Mouse (Mus musculus): ENCODE measurements around the gene Slc38a3. TPM values are rescaled to one million over a fixed set of nuclear protein-coding genes. Genes with fewer than 3 reads are reported as not detected.

Gene Slc38a3
- total RNA-seq, 2 experiments from 2014 or later: 0.33 to 0.64 TPM

DNA sequence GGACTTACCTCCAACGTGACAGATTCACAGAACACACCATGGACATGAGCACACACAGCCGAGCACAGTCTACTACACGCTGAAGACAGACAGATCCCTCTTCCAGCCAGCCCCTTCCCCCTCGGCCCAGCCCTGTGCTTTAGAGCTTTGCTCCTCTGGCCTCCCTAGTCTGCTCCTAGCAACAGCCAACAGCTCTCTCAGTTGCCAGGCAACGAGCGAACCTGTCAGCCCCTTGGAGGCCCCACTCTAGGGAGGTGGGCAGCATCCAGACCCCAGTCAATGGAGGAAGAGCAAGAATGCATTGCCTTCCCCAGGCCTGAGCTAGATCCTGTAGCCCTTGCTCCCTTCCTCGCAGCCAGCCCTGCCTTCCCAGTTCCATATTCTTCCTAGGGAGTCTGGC, 32.3 kb downstream of the Slc38a3 start:
- no peak for DNase-seq (ENCODE audit: low spot score in 2 of 2)

DNA sequence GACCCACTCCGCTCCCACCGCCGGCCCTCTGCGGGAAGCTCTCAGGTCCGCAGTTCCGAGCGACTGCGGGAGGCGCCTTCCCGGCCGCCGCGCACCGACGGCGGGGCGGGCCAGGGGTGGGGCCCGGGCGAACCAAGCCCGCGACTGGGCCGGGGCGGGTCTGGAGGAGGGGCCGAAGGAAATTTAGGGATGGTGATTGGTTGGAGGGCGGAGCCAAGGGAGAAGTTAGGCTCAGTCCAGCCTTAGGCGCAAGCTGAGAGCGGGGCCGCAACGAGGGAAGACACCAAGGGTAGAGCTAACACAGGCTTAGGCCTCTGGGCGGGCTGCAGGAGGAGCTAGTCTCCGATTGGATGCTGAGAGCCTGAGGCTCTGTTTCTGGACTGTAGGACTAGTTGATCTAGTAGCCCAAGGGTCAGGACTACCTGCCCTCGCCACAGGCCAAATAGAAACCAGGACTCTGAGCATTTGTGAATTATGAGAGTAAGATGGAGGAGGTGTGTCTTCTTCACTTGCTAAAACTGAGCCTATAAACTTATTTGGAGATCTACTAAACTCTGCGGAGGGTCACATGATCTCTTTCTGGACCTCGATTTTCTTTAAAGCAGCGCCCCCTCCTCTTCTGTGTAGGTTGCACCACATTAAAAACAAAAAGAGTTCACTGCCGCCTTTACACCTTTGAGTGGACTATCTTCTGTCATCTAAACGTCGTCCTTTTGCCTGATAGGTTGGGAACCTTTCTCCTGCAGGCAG, 33.9 kb downstream of the Slc38a3 start, which contains the start of gene Gnai2:
TSS of gene Gnai2 (minus strand) at position 89 of the 750 bp plus-strand sequence.
- peak; percentile 95 to 96 for DNase-seq (ENCODE audit: low spot score in 2 of 2)

DNA sequence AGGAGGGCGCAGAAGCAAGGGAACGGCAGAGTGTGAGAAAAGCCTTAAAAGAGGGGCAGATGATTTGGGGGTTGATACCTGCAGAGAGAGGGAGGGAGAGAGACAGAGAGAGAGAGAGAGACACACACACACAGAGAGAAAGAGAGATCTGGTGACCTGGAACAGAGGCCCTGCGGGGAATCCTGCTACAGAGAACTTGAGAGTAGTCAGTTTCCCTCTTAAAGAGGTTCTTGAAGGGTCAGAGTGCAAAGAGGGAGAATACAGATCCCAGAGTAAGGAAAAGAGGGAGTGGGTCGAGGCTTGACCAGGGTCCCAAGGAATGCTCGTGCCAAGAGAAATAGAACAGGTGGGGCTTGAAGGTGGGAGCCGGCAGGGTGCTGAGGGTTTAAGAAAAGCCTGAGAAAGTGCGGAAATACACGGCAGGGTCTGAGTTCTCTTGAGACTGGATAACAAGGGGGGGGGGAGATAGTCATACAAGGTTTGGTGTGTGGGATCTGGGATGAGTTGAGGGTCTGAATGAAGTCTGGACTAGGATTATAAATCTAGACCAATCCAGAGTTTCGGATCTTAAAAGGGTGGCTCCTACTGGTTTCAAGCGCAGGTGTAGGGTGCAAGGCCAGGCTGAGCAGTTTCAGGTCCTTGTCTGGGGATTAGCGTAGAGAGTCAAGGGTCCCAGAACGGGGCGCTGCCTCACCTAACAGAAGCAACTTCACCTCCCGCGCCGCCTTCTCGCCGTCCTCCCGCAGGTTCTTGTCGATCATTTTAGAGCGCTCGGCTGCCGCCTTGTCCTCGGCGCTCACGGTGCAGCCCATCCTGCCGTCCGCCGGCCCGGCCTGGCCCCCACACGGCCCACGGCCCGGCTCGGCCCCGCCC, 34.7 kb downstream of the Slc38a3 start:
- DNase-seq (ENCODE audit: low spot score in 2 of 2): no peak

DNA sequence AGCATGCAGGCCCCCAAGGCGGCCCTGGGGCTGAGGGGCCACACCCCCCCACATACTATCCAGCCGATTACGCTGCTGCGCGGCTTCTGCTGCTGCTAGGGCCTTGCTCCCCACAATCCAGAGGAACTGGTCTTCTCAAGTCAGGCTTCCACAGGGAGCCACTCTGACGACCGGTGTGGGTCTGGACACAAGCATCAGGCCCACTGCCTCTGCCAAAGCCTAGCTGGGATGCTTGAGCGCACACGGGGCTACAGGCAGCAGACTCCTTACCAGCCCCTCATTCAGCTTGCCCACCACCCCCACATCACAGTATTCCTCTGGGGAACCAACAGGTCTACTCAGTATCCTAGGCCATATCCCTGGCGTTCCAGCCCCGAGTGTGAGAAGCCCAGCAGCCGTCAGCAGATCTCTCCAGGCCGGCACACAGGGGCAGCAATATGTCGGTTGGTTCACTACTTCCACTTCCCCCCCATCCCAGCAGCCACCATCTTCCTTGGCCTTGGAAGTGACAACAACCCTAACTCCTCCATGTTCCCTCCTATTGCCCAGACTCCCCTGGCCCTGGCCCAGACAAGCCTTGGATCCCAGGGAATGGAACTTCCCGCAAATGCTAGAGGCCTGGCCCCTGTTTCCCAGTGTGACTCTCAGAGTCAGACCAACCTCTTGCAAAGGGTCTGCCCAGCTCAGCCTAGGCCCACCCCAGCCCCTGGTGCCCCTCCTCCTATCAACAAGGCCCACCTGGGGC, 35.5 kb downstream of the Slc38a3 start:
- DNase-seq (ENCODE audit: low spot score in 2 of 2): no peak

DNA sequence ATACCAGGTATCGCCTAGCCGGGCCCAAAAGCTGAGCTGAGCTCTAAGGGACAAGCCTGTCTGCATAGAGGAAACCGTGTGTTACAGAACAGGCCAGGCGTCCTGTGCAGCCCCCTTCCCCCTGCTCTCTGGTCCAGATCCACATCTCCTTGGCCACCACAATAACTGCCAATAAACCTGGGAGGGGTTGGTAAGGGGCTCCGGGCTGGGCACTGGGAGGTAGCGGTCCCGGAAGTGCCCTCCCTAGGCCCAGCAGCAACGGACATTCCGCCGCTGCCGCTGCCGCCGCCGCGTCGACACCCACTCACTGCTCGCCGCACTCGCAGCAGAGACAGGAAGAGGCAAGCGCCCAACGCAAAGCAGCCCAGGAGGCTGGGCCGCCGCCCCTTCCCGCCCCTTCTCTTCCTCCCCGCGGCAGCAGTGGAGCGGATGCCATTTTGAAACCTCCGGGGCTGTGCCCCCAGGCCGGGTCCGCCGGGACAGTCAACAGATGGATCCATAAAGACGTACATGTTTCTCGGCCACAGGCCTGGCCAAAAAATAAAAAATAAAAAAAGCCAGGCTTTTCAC, 36.2 kb downstream of the Slc38a3 start:
- DNase-seq (ENCODE audit: low spot score in 2 of 2): peak; percentile 77 to 82

DNA sequence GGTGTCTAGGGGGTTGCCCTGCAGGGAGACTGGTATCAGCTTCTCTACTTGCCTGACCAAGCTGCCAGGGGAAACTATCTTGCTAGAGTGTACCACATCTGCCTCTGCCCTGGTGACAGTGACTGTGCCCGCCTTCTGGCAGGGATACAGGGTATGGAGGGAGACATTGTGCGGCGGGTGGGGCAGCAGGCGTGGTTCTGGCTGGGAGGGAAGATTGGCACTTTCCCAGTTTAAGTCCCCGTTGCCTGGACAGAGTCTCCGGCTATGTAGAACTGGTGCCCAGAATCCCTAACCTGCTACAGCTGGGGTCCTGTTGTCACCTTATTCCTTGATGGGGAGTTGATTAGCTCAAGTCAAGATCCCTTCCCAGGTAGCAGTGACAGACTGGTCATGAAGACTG, 36.9 kb downstream of the Slc38a3 start:
- no peak for DNase-seq (ENCODE audit: low spot score in 2 of 2)

DNA sequence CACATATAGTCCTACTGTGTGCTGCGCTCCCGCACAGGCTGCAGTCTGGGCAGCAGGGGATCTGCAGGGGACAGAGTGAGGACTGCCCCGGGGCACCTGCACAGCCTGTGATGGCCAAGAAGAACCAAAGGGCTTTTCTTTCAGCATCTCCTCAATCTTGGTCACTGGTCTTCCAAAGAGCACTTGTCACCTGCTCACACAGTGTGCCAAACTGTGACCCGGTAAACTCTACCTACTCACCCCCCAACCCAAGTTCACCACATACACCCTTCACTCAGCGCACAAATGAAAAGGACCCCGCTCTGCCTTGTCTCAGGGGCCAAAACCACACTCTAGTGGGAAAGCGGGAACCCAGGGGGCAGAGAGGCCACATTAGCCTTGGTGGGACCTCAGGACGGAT, 37.5 kb downstream of the Slc38a3 start:
- DNase-seq (ENCODE audit: low spot score in 2 of 2): no peak

DNA sequence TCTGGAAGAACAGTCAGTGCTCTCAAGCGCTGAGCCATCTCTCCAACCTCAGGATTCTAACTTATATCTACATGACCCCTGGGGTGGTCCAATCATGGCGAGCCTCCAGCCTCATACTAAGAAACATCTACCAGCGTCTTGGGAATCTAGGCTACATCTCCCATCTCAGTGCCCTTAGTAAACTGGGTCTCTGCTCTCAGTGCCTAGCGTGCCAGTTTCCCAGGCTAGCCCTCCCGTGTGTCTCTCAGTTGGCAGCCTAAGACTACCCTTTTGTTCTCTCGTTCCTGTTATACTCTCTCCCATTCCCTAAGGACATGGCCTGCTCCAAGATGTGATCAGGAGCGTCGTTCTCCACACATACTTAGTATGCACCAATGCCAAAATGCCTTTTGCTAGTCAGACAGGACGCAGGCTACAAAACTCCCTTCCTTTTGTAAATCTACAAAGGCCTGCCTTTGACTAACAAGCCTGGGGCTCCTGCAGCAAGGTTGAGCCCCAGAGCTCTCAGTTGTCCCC, 38.0 kb downstream of the Slc38a3 start:
- DNase-seq (ENCODE audit: low spot score in 2 of 2): no peak

DNA sequence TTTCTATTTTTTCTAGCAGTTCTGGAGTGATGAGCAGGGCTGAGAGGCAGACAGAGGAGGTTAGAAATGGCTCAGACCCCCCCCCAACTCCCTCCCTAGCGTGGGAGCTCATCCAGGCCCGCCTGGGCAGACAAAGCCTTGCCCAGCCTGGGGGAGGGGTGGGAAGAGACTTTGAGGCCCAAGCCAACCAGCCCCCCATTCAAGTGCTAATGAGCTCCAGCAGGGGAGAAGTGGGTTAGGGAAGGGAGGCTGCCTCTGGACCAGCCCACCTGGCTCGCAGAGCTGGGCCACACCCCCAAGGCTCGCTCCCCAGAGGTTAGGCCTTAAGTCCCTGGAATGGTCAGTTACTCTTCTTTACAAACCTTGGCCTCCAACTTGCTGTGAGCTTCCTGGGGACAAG, 38.8 kb downstream of the Slc38a3 start:
- DNase-seq (ENCODE audit: low spot score in 2 of 2): no peak

DNA sequence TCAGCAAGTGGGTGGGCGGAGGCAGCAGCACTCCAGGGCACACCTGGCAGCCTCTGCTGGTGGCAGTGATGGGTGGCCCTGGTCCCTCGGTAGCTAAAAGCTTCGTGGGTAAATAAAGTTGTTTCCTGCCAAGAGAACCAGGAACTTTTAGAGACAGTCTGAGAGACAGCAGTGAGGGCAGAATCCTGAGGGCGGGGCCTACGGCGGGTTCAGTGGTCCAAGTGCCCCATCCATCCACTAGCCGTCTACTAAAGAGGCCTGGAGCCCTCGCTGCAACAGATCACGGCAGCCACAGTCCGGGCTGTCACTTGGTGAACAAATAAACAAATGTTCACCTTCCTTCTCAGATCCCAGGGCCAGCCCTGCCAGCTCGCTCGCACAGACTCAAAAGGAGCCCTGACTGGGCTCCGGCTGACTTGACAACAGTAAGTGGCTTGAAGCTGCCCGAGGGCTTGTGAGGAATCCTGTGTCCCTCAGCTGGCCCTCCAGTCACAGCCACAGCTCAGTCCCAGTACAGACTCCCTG, 39.4 kb downstream of the Slc38a3 start:
- DNase-seq (ENCODE audit: low spot score in 2 of 2): no peak

DNA sequence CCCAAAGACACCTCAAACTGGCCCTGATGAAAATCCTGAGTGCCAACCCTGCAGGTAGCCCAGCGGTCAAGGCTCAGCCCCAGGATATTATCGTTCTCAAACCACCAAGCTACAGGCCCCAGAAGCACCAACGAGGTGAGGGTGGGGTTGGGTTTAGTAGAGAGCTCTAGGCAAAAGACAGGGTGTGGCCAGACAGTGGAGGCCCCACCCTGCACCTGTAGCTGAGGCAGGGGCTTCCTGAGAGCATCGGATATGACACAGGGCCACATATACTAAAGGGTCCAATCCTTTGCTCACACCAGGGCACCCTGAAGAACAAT, 40.0 kb downstream of the Slc38a3 start:
- no peak for DNase-seq (ENCODE audit: low spot score in 2 of 2)

DNA sequence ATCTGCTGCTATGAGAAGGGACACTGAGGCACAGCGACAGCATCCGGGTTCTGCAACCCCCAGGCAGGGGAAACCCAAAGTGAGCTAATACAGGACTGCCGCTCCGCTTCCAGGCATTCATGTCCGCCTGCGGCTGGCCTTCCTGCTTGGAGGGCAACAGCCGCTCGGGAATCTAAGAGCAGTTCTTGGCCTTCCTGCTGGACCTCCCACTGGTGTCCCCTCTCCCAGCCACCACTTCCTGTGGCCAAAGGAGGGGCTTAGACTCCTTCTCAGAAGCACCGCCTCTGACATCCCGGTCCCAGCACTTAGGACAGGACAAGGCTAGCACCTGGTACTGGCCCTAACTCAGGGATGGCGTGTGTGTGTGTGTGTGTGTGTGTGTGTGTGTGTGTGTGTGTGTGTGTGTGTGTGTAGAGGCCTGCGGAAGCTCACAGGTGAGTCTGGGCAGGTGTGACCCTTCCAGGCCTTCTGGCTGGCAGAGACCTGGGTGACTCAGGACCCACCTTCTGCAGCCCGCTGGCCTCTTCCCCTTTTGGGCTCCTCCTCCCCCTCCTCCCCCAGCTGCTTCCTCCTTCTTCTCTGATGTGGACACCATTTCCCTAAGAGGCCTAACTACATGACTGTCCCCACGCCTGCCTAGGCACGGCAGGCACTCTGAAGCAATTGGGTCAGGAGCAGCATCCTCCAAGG, 40.5 kb downstream of the Slc38a3 start:
- DNase-seq (ENCODE audit: low spot score in 2 of 2): no peak

DNA sequence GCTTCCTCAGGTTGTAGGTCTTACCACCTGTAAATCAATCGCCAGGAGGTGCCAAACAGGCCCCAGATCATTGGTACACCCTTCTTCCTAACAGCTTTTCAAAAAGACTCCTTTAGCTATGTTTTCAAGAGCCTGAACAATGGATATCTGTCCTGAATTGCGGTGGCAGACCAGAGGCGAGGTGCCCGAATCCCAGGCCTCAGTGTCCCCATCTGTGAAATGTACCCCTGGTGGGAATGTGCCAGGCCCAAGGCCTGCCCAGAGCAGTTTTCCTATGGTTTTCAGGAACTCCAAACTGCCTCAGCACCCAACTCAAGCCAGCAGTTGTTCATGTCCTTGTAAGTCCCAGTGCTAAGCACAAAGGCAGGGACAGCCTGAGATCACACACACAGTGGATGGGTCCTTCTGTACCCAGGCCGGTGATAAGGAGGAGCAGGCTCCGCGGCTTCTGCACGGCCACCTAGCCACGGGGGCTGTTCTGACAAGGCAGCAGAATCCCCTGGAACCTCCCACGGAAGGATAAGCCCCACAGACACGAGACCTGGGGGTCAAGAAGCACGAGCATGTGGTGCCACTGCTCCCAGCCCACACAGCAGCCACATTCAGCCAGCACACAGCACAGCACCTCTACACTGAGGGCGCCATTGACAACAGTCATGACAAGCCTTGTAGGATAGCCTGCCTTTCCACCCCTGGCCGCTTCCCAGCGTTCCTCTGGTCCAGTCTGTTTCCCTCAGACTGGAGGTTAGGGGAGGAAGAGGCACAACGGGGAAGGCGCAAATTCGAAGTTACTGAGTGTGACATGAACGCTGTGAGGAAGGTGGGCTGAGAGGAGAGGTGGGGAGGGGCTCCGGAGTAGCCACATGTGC, 41.7 kb downstream of the Slc38a3 start:
- no peak for DNase-seq (ENCODE audit: low spot score in 2 of 2)

DNA sequence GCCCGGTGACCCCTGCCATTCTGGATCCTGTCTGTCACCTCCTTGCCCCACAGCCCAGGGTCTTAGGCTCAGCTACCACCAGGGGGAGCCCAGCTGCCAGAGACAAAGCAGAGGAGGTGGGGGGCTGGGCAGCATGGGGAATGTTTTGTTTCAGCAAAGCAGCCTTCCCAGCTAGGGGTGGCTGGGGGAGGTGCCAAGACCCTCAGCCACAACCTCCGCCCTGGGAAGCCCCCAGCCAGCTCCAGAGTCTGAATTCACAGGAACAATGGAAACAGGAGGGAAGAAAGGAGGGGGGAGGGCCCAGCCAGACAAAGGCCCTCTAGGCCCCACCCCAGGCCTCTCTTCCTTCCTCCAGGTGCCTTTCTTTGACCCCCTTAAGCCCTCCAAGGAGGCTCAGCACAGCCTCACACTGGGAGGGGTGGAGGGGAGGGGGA, 42.5 kb downstream of the Slc38a3 start:
- peak; percentile 63 to 77 for DNase-seq (ENCODE audit: low spot score in 2 of 2)

DNA sequence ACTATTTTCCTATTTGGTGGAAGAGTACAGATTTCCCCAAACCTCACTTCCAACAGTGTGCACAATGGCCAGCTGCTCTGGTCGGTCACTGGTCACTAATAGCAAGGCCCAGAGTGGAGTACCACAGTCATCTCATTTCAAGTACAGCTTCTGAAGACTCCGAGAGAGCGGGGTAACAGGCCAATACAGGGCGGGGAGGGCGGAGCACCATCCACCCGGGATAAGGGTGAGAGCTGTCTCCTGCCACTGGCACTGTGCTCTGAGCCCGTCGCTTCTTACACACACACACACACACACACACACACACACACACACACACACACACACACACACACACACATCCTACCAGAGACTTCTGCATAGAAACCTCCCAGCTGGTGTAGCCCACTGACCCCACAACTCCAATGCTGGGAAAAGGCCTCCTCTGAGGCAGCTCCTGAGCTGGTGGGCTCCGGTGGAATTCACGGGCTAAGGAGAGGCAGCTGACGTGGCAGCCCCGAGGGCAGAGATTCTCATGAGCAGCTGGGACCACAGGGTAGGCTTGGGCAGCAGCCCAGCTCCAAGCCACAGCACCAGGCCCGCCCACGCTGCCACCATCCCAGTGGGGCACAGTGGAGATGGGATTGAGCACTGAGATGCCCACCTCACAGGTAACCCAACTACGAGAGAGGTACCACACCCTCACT, 43.0 kb downstream of the Slc38a3 start:
- DNase-seq (ENCODE audit: low spot score in 2 of 2): no peak

DNA sequence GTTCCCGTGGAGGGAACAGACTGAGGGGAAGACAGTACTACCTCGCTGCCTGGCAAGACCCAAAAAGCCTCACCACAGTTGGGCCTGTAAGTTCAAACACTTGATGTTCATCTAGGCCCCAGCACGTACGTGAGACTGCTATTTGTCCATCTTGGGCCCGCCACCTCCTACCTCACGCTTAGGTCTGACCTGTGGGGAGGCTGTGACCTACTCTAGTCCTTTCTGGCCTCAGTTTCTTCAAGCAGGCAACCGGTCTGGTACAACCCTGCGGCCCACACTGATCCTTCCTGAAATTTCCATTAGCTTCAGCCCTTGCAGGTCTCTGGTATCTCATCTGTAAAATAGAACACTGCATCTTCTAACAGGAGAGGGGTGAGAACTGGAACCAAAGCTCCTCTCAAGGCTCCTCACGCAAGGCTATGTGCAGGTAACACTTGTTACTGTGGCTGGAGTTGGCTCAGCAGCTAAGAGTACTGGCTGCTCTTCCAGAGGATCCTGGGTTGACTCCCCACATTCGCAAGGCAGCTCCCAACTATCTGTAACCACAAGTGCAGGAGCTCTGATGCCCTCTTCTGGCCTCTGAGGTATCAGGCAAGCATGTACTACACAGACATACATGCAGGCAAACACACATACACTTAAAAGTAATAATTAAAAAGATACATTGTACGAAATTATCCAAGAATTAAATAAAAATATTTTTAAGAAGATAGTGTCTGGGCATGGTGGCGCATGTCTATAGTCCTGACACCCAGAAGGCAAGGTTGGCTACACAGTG, 43.8 kb downstream of the Slc38a3 start:
- no peak for DNase-seq (ENCODE audit: low spot score in 2 of 2)

DNA sequence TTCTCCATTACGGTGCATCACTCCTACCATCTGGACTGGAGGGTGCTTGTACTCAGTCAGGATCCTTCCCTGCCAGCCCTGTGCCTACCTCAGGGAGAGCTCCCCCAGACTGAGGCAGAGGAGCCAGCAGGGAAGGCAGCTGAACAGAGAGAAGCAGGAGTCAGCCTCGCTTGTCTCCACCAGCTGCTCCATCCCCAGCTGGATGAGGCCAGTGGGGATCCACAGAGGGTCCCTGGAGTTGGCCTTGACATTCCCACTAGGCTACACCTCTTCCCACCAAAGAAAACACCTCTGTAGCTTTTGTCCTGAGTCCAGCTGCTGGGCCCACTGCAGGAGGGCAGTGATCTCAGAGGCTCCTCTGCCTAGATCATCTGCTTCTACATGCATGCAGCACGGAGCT, 44.4 kb downstream of the Slc38a3 start:
- DNase-seq (ENCODE audit: low spot score in 2 of 2): no peak

DNA sequence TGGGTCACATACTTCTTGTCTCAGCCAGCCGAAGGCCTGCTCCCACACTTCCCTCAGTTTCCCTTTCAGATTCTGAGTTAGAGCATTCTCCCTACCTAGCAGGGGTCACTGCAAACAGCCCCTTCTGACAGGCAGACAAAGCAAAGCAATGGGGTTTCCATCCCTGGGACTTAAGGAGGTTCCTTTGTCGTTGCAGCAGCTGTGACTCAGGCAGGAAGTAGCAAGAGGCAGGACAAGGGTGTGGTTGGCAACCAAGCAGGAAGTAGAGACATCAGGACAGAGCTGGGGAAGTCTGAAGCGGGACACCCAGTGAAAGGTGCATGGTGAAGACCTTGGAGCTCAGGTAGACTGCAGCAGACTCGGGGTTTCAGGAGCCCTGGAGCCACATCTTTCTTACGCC, 44.8 kb downstream of the Slc38a3 start:
- no peak for DNase-seq (ENCODE audit: low spot score in 2 of 2)

Data from adrenal gland, adult 18-20 months (tissue).